Mouse (Mus musculus) brain, embryonic 18.5 days (tissue): ENCODE measurements around the gene Tmem184b.
A peak's percentile ranks its signal among the peaks of the same experiment; 100 is the strongest.

Experiments
- DNase-seq: peaks from one replicate; pipeline ENCODE4 v3.0.0-alpha.2; 2012; ENCODE audit warnings: low read depth, low spot score

Tmem184b gene

DNA sequence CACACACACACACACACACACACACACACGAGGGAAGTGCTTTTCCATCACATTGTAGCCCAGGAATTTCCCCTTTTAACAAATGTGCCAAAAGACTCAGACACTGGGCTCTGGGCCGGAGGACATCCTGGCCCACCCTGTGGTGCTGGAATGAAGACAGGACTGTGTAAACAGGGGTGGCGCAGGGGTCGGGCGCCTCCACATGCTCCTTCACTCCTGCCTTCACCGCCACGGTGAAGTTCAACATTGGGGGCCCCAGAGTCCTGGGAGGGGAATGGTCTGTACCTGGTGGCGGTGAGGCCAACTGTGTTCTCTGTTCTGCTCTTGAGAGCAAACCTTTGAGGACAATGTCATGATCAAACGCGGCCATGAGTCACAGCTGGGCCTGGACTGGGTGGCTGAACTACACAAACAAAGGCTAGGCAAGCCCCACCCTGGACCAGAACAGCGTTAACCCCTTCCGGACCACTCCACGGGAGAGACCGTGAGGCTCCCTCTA, 35.0 kb downstream of the Tmem184b start:
- no peak for DNase-seq

DNA sequence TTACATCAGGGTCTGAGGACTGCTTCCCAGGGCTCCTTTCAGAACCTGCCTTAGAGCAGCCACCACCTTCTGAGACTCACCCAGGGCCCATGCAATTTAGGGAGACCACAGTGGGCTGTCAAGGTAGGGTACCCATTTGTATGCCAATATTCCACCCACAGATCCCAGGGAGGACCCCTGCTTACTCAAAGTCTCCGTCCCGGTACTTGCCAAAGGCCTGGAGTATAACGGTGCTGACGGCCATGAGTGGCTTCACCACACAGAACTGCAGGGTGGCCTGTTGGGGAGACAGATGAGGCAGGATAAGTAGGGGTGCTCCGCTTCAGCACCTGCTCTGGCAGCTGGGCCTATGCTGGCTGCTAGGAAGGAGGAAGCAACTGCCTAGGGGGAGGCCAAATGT, 37.0 kb downstream of the Tmem184b start:
- DNase-seq, result no peak

DNA sequence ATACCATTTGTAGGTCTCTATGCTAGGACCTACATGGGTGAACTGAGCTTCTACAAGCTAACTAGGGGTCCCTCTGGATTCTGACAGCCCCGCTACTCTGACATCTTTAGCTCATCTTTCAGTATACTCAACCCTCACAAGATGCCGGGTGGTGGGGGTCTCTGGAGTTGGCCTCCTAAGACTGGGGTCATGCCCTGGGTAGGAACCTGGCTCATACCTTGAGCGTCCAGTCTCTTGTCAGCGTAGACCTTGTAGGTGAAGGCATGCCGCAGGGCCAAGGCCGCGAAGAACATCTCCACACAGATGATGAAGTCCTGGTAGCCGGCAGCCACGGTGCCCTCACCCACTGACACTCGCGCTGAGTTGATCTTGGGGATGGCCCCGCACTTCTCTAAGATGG, 38.3 kb downstream of the Tmem184b start:
- no peak for DNase-seq

DNA sequence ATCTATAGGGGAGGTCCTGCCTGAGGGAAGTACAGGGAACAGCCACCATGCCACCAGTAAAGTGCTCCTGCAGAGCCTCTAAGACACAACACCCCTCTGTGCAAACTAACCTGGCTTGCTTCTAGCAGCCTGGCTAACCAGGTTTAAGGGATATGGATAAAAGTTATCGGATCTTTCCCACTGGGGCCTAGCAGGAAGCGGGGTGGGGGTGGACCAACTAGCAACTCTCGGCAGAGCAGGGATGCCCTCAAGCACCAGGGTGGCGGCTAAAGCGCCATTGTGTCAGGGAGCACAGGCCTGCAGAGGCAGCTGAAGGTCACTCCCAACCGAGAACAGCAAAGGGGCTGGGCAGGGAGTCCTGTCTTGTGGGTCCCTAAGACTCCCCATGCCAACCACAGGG, 39.2 kb downstream of the Tmem184b start:
- no peak for DNase-seq

DNA sequence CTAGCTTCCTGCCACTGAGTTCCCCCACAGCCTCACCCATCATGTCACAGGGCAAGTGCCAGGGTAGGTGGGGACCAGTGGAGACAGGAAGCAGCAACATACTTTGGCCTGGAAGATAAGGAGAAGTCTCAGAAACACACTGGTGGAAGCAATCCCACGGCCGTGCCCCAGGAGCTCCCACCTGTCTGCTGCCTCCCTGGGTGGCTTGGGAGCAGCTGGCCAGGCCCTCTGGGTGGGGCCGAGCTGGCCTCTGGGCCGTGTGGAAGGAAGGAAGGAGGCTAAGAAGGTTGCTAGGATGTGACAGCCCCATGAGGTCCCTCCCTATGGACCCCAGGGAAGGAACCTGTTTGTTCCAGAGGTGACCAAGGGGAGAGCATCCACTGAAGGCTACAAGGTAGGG, 42.3 kb downstream of the Tmem184b start:
- no peak for DNase-seq

DNA sequence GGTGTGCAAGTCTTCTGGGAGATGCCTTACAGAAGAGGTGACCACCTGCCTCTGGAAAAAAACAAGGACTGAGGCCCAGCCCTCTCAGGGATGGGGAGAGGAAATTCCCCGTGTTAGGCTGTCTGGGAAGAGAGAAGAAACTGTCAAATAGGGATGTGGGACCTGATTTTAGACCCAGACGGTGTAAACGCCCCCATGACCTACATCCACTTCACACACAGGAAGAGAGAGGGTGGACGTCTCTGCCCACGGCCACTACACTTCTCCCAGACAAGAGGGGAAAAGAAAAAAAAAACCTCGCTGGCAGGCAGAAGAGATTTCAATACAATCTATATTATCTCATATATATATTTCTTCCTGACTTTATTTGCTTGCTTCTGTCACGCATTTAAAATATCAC, 43.0 kb downstream of the Tmem184b start:
- no peak for DNase-seq

DNA sequence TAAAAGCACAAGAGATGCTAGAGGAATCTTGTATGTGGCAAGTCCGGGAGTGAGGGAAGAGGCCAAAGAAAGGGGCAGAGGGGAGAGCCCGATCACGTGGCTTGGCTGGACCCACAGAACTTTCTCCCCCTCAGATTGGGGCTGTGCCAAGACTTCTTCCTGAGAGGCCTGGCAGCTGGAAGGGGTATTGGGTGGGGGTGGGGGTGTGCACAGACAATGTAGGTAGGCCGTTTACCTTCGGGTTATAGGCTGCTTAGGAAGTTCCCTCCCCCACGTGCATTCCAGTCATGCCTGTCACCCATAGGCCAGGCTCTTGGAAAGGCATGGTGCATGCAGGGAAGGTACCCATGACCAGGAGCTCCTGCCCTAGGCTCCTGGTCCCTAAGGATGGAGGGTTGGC, 43.4 kb downstream of the Tmem184b start:
- no peak for DNase-seq

DNA sequence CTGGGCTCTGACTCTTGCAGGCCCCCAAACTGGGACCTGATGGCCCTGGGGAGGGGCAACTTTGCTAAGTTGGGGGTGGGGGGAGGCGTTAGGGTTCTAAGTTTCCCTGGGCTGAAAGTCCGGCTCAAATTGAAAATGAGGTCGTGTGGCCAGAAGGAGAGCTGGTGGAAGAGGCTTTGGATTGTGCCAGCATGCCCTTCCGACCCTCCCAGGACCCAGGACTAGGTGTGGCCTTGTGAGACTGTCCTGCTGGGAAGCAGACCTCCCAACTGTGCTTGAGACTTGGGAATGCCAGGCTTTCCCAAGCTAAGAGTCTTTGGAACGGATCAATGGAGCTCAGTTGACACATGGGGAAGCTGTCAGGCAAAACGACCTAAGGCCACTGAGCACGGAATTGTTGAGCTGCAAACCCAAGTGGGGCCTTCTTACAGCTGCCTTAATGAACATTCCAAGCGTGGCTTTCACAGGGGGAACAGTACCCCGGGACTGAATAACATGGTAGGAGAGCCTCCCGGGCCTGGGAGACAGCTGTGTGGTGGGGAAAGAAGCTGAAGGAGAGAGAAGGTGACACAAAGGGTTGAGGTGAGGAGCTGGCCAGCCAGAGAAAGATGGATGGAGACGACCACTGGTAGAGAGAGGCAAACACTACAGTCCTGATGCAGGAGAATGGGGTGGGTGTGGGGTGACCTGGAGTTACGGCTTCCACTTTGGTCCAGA, 45.2 kb downstream of the Tmem184b start:
- DNase-seq, result no peak

DNA sequence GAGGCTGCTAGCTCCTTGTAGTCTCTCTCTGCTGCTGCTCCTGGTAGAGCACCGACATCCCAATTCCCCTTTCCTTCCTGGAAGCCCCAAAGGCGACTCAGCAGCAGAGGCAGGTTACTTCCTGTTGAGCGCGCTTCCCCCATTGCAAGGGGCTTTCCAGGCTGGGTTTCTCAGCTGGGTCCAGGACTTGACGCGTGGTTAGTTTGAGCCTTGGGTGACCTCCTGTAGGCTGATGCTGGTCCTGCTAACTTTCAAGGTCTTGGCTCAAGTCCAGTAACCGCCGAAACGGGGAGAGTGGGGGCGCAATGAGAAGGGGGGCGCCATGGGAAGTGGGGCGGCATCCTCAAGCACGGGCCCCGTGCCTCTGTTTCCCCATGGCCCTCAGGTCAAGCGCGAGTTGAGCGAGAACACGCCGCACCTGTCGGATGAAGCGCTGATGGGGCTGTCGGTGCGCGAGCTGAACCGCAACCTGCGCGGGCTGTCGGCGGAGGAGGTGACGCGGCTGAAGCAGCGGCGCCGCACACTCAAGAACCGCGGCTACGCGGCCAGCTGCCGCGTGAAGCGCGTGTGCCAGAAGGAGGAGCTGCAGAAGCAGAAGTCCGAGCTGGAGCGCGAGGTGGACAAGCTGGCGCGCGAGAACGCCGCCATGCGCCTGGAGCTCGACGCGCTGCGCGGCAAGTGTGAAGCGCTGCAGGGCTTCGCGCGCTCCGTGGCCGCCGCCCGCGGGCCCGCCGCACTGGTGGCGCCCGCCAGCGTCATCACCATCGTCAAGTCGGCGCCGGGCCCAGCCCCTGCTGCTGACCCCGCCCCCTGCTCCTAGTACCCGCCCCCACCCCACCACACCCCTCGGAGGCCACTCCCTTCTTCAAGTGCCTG, 46.1 kb downstream of the Tmem184b start:
- DNase-seq, result no peak

DNA sequence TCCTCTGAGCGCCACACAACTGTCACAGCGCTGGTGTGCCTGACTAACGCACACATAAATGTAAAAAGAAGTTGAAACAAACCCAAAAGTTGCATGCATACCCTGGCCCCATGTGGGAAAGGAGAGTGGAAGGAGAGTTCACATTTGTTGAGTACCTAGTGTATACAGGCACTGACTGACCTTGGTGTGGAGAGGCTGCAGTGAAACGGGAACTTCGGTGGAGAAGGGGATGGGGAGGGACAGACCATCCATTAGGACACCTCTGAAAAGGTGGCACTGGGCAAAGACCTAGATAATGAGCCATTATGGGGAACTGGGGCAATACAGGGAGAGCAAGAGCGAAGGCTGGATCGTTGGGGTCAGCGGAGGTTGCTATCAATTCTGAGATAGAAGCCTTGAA, 46.9 kb downstream of the Tmem184b start:
- DNase-seq, result no peak

DNA sequence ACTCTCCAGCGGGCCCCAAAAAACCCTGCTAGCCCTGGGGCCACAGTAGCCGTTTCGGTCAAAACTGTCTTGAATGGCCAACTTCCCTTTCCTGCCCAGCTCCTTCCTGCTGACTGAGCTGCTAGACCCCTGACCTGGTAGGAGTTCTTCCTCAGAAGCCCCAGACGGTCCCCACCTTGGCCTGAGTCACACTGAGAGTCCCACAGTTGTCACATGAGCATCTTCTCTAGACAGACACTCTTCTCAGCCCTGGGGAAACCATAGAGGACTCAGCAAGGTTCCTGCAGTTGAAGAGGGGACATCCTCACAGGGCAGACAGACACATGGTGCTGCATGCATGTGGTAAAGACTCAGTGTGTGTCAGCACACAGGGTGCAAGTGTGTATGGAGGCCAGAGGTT, 48.8 kb downstream of the Tmem184b start:
- no peak for DNase-seq

DNA sequence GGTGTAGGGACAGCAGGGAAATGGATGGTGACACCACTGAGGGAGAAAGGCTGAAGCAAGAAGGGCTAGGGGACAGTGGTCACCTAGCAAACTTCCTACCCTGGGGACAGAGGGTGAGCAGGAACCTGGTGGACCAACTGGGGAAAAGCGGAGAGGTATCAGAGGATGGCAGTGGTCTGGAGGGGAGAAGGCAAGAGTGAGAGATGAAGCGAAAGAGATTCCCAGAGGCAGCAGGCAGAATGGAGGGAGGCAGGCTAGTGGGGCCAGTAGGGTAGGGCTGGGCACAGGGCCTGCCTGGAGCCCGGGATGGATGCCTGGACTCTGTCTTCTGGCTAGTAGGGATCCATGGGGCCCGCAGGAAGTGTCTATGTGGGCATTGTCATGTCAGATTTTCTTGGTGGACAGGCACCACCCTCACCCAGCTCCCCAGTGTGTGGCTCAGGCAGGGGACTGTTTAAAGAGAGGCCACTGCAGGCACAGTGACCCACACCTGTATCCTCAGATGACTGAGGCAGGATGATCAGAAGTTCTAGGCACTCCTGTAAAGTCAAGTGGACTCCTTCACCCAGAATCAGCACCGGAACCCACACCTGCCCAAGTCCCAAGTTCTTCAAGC, 49.6 kb downstream of the Tmem184b start:
- DNase-seq, result no peak

DNA sequence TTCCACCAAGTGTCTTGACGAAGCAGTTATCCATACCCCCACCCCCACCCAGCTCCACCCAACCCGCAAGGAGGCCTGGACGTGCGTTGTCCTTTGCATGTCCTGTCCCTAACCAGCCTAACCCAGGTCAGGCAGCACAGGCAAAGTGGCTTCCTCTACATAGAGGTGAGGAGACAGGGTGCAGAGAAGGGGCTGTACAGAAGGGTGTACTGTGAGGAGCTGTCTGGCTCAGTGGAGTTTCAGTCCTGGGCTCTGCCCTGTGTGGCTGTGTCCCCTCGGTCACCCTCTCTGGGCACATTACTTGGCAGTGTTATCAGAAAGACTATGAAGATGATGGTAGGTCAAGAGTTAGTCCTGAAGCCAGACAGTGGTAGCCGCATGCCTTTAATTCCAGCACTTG, 50.9 kb downstream of the Tmem184b start:
- DNase-seq, result no peak

DNA sequence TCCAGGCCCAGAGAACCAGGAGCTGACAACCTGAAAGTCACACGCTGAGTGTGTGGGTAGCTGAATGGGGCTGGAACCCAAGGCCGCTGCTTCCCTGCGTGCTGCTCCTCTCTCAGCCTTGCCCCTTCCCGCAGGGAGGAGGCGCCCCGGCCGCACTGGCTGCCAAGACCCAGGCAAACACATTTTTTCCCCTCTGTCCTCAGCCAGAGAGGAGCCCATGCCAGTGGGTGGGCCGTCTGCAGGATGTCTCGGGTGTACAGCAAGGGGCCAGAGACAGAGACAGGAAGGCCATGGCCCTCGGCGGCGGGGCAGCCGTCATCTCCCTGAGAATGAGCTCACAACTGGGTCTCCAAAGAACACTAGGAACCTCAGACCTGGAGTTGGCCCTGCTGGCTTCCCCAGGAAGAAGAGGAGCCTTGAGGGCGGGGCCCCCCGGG, 52.0 kb downstream of the Tmem184b start:
- no peak for DNase-seq

DNA sequence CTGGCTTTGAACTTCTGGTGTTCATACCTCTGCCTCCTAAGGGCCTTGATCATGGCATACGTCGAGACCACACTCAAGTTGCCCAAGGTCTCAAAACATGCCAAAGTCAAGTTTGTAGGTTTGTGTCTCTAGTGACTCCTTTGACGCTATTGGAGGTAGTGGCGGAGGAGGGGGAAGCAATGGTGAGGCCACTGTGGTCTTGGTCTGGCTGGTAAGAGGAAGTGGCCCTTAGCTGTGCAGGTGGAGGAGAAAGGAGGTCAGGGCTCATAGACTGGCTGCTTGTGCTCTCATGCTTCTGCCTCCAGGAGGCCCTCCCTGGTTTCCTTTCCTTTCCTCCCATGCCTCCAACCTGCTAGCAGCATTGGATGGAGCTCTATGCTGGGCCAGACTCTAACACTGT, 52.5 kb downstream of the Tmem184b start:
- DNase-seq, result no peak

DNA sequence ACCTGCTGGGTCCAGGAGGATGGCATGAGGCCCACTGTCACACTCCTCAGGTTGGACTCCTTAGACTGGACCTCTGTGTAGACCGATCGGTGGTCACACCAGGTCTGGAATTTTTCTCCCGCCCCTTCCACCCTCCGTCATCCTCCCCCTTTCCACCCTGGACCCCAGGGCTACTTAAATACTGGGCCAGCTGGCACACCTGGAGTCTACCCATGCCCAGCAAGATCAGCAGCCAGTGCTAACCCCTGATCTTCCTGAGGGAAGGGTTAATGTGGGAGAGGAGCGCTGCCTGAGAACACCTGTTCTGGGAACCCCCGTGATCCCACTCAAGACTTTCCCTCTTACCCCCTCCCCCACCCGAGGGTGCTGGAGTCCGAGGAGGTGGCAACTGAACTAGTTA, 54.7 kb downstream of the Tmem184b start:
- no peak for DNase-seq

DNA sequence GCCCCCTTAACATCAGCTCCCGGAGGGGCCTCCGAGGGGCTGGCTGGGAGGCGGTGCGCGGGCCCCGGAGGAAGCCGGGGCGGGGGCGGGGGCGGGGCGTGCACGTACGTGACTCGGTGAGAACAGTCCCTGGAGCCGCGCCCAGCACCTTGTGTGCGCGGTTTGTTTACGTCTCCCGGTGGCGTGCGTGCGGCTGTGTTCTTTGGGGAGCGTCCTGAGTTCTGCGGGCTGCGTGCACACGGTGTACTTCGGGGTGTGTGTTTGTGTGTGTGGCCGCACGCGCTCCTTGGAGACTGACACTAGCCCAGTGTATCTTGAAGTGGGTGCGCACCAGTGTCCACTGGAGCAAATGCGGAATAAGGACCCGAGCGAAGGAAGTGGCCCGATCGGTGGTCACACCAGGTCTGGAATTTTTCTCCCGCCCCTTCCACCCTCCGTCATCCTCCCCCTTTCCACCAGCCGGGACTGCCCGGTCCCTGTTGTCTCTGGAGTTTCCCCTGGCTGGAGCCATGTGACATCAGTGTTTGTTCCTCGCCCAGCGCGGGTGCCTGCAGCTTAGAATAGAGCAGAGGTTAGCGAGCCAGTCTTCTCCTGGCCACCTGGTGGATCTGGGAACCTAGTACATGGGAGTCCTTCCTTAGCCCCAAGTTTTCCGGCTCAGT, 55.4 kb downstream of the Tmem184b start:
- DNase-seq, result no peak

DNA sequence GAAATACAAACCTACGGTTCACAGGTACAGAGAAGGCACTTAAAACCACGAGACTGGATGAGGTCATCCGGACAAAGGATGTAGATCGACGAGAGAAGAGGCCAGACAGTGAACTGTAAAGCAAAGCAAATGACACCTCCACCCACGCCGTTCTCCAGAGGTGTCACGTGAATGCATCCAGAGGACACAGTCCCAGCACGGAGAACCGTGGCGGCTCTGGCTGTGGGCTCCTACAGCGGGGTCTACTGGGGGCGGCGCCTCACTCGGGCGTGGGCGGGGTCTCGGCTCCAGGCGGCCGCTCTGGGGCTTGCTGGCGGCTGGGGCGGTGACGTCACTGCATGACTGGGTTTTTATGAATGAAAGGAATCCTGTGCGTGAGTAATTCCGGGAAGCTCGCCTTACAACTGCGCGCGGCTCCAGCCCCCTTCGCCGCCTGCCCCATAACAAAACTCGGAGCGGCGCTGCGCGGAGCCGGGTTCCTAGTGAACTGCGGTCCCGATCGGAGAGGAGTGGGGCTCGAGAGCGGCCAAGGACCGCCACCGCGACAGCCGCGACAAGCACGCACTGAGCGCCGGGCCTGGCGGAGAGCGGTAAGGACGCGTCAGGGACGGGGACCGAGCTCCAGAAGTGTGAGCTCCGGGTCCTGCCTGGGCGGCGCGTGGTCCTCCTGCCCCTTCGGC, 56.1 kb downstream of the Tmem184b start:
- peak; percentile 80 for DNase-seq

DNA sequence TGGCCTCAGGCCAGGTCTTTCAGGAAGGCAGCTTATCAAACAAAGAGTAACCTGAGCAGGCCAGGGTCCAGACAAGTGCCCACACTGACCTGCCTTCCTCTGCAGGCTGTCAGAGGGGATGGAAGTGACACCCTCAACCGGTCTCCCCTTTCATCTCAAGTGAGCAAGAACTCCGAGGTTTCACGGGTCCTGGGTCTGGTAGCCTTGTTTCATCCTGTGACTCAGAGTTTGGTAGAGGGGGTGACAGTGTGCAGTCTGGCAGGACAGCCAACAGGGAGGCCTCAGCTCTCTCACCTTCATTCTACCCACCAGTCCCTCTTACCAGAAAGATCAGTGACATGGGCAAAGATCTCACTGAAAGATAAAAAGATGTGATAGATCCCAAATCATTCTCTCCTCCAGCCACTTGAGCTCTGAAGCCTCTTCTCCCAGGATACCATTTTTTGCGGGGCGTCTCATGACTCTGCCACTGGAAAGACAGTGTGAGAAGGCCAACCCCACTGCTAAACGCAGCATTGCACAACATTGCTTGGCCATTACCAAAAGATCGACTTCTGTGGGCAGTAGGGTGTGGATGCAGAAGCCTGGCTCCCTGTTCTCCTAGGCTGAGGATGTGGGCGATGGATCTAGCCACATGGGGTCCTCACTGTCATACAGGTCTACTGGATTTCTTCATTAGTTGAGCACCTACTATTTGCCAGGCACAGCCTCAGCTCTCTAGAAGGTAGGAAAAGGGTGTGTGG, 57.1 kb downstream of the Tmem184b start, which contains the start of gene Maff:
Maff (plus strand) TSS at position 571 of the 743 bp plus-strand sequence.
- DNase-seq, result no peak

DNA sequence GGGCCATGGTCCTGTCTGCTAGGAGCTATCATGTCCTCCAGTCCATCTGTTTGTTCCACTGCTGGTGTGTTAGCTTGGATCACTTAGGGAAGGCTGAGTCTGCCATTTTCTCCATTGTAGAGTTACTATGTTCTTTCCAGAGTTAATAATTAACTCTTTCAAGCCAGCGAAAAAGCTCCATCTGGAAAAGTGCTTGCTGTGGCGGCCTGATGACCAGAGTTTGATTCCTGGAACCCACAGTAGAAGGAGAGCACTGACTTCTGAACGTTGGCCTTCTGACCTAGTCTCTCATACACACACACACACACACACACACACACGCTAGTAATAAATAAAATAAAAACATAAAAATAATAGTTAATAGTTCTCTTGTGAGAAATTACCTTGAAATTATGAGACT, 58.7 kb downstream of the Tmem184b start:
- DNase-seq, result no peak
